Mouse (Mus musculus) ES-E14 (cell line): ENCODE measurements around the gene Ccdc84.
A peak's percentile ranks its signal among the peaks of the same experiment; 100 is the strongest.

Experiments
- CHD2 ChIP-seq: IDR thresholded peaks from 2 replicates; pipeline ENCODE4 v1.6.1; 2014; ENCODE audit warnings: mild to moderate bottlenecking, low read depth, low read length, inconsistent platforms
- HCFC1 ChIP-seq: IDR thresholded peaks from 2 replicates; pipeline ENCODE4 v1.6.1; 2012; ENCODE audit warnings: low read length, inconsistent platforms, borderline replicate concordance; ENCODE audit not compliant: insufficient read depth
- ZC3H11A ChIP-seq: IDR thresholded peaks from 2 replicates; pipeline ENCODE4 v1.6.1; 2012; ENCODE audit warnings: low read depth, mild to moderate bottlenecking, inconsistent platforms, low read length, borderline replicate concordance
- ZNF384 ChIP-seq: IDR thresholded peaks from 2 replicates; pipeline ENCODE4 v1.6.1; 2012; ENCODE audit warnings: low read depth, low read length, inconsistent platforms

- TF ChIP-seq ZNF384 (peak; percentile 78; the same call in 1 of the 2 replicates), ZC3H11A (no peak), CHD2 (no peak), HCFC1 (no peak)
Observed at GRCm38 (mm10) chr9:44440961-44441360, 22.6 kb upstream of the Ccdc84 start, which contains the start of gene Foxr1.
